Comparison of ENCODE assay signal across 19 mouse cellular contexts in the genomic region with DNA sequence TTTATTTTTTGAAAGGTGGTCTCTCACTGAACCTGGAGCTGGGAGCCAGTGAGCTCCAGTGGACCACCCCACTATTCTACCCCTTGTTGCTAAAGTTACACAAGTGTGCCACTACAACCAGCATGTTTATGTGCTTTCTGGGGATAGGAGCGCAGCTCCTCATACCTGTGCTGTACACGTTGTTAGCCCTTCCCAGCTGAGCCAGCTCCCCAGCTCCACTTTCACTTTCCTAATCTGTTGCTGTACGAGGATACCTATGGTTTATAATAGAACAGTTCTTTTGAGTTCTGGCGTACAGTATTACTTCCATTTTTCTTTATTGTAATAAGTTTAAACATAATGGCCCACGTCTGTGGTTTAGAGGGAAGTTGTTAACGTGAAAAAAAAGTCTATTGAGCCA. TPM values are rescaled to one million over a fixed set of nuclear protein-coding genes. Genes with fewer than 3 reads are reported as not detected.
DNase-seq lines count a peak whose midpoint lies in the region; ATAC-seq and TF ChIP-seq lines count a peak whose summit lies in the region.
"Had no signal": no experiment of that assay in that cellular context is flagged by ENCODE, and none has a peak within 500 bp of the region (broad histone marks: within the 10 kb centered on the region; RNA-seq: fewer than 3 reads in every experiment).

No protein-coding gene starts in this region.

- H3K36me3 ChIP-seq in heart, embryonic 16.5 days (ENCODE audit: control insufficient read depth, insufficient read depth), result peaks cover 20% of the 10 kb centered on the region
- H3K36me3 ChIP-seq in midbrain, embryonic 11.5 days (ENCODE audit: control insufficient read depth, insufficient read depth, low read length), result 0 out of 2 replicates have a peak, but pooled peaks cover 2% of the 10 kb centered on the region
- H3K36me3 ChIP-seq in midbrain, embryonic 10.5 days, result peaks cover 55% of the 10 kb centered on the region
- H3K36me3 ChIP-seq in intestine, postnatal 0 days (ENCODE audit: control insufficient read depth, insufficient read depth), result peaks cover 12% of the 10 kb centered on the region; the same call in 1 of the 2 replicates

- intact Hi-C loops in heart, postnatal 14 days (cut with DNase I), result no loop called here

- peaks cover 3% of the 10 kb centered on the region; the same call in 1 of the 2 replicates for H3K9me3 ChIP-seq in heart, embryonic 16.5 days (replicated peaks; ENCODE audit: control insufficient read depth, low read length)
- peaks cover 8% of the 10 kb centered on the region for H3K9me3 ChIP-seq in midbrain, embryonic 11.5 days (ENCODE audit: control insufficient read depth, low read length)
- H3K9me3 ChIP-seq in midbrain, embryonic 10.5 days (replicated peaks), result peaks cover 12% of the 10 kb centered on the region
- no peaks in the 10 kb centered on the region for H3K9me3 ChIP-seq in intestine, postnatal 0 days (ENCODE audit: control insufficient read depth)
- H3K9me3 ChIP-seq: forebrain, embryonic 15.5 days had no signal

- H3K4me3 ChIP-seq in heart, embryonic 16.5 days (ENCODE audit: low read length), result no peak overlapping the region
- H3K4me3 ChIP-seq in midbrain, embryonic 11.5 days (ENCODE audit: low read depth, low read length), result no peak overlapping the region
- no peak overlapping the region for H3K4me3 ChIP-seq in midbrain, embryonic 10.5 days
- H3K4me3 ChIP-seq in intestine, postnatal 0 days (ENCODE audit: low read depth, low read length), result no peak overlapping the region
- H3K4me3 ChIP-seq: forebrain, embryonic 15.5 days; heart, adult 2 months; hindbrain, embryonic 12.5 days had no signal

- no peak for ATAC-seq in heart, embryonic 16.5 days (replicated peaks; ENCODE audit: extremely low read depth, insufficient read depth, low FRiP score)
- no peak for ATAC-seq in midbrain, embryonic 11.5 days (ENCODE audit: low FRiP score)
- ATAC-seq in intestine, postnatal 0 days, result no peak
- ATAC-seq: forebrain, embryonic 15.5 days had no signal

- peak overlapping the region; percentile 4; the same call in 1 of the 2 replicates for H3K4me2 ChIP-seq in heart, embryonic 16.5 days (ENCODE audit: low read depth, low read length)
- H3K4me2 ChIP-seq in midbrain, embryonic 11.5 days, result no peak overlapping the region
- H3K4me2 ChIP-seq in intestine, postnatal 0 days (replicated peaks; ENCODE audit: low read depth), result peak overlapping the region; percentile 37; the same call in 1 of the 2 replicates
- H3K4me2 ChIP-seq: forebrain, embryonic 15.5 days; hindbrain, embryonic 12.5 days had no signal

- TF ChIP-seq CTCF in intestine, postnatal 0 days (IDR thresholded peaks at IDR 0.05; ENCODE audit: low read depth), result no peak

- no peaks in the 10 kb centered on the region for H3K27me3 ChIP-seq in heart, embryonic 16.5 days (ENCODE audit: control insufficient read depth, insufficient read depth, low read length)
- H3K27me3 ChIP-seq in midbrain, embryonic 11.5 days (ENCODE audit: control insufficient read depth, insufficient read depth, low read length), result no peaks in the 10 kb centered on the region
- H3K27me3 ChIP-seq in midbrain, embryonic 10.5 days (ENCODE audit: low read depth, poor library complexity, severe bottlenecking), result no peaks in the 10 kb centered on the region
- H3K27me3 ChIP-seq in intestine, postnatal 0 days (replicated peaks; ENCODE audit: control insufficient read depth, insufficient read depth, low read length), result no peaks in the 10 kb centered on the region
- H3K27me3 ChIP-seq: forebrain, embryonic 15.5 days; hindbrain, embryonic 12.5 days had no signal

- H3K9ac ChIP-seq in heart, embryonic 16.5 days (ENCODE audit: low read length), result no peak overlapping the region
- no peak overlapping the region for H3K9ac ChIP-seq in midbrain, embryonic 11.5 days (ENCODE audit: low read length)
- H3K9ac ChIP-seq in intestine, postnatal 0 days (ENCODE audit: low read depth, low read length), result no peak overlapping the region
- H3K9ac ChIP-seq: forebrain, embryonic 15.5 days; hindbrain, embryonic 12.5 days; liver, embryonic 14.5 days had no signal

- H3K4me1 ChIP-seq in heart, embryonic 16.5 days (ENCODE audit: control insufficient read depth, insufficient read depth, low read length), result peaks cover 10% of the 10 kb centered on the region
- H3K4me1 ChIP-seq in midbrain, embryonic 11.5 days (ENCODE audit: control insufficient read depth, insufficient read depth, low read length), result no peaks in the 10 kb centered on the region
- H3K4me1 ChIP-seq in midbrain, embryonic 10.5 days, result no peaks in the 10 kb centered on the region
- no peaks in the 10 kb centered on the region for H3K4me1 ChIP-seq in intestine, postnatal 0 days (replicated peaks; ENCODE audit: control insufficient read depth, insufficient read depth, low read length)
- H3K4me1 ChIP-seq: forebrain, embryonic 15.5 days; hindbrain, embryonic 12.5 days had no signal

- H3K27ac ChIP-seq in heart, embryonic 16.5 days (ENCODE audit: low read length), result no peak overlapping the region
- H3K27ac ChIP-seq in midbrain, embryonic 11.5 days (ENCODE audit: low read depth, low read length), result no peak overlapping the region
- H3K27ac ChIP-seq in midbrain, embryonic 10.5 days (replicated peaks), result no peak overlapping the region
- H3K27ac ChIP-seq in intestine, postnatal 0 days (ENCODE audit: low read depth, low read length), result no peak overlapping the region
- H3K27ac ChIP-seq: forebrain, embryonic 15.5 days; heart, adult 2 months; hindbrain, embryonic 12.5 days; liver, embryonic 14.5 days had no signal

- WGBS in heart, embryonic 16.5 days, result 64% methylated on average over 6 of the region's 6 CpGs
- 94% methylated on average over 6 of the region's 6 CpGs for WGBS in midbrain, embryonic 11.5 days
- 94% methylated on average over 6 of the region's 6 CpGs for WGBS in midbrain, embryonic 10.5 days
- WGBS in intestine, postnatal 0 days, result 44% methylated on average over 6 of the region's 6 CpGs

- no peak for DNase-seq in heart, postnatal 14 days
- peak; percentile 49 for DNase-seq in midbrain, embryonic 11.5 days (ENCODE audit: low spot score, missing footprints)
- DNase-seq in midbrain, embryonic 10.5 days (ENCODE audit: low spot score), result no peak
- DNase-seq in adrenal gland, postnatal 10 days, result no peak
- DNase-seq in spleen, postnatal 14 days (ENCODE audit: low spot score in 2 of 2), result no peak
- DNase-seq in spleen, postnatal 36 days (ENCODE audit: low spot score in 2 of 2), result no peak
- DNase-seq: adrenal gland, postnatal 25 days; B cell, adult 2 months; cerebellum, adult 9-10 months; embryo, embryonic 11 days; heart, adult 2 months; kidney, adult 8-10 months; kidney, postnatal 4 days; thymus, postnatal 4 days had no signal

RNA-seq across cellular contexts. Expression of gene Msl2, which starts 25.5 kb away (rescaled TPM):
- 2.4 and 2.9 TPM in 2 replicates for polyA plus RNA-seq in heart, embryonic 16.5 days (2015; fragmentation: Nextera tagmentation; extraction: Ambion mirVana)
- 10 to 100 TPM; 33.6 to 34.1 TPM for total RNA-seq in heart, postnatal 14 days (2021)
- 5.6 and 6.0 TPM in 2 replicates for polyA plus RNA-seq in midbrain, embryonic 11.5 days (2014; fragmentation: Nextera tagmentation; extraction: Ambion mirVana)
- 3.8 and 3.9 TPM in 2 replicates for polyA plus RNA-seq in midbrain, embryonic 10.5 days (2016; fragmentation: Nextera tagmentation; extraction: Ambion mirVana)
- 4.6 and 5.6 TPM in 2 replicates for polyA plus RNA-seq in intestine, postnatal 0 days (2015; fragmentation: Nextera tagmentation; extraction: Ambion mirVana)
- total RNA-seq in adrenal gland, postnatal 10 days (2021), result 10 to 100 TPM; 44.4 to 47.7 TPM
